Mouse (Mus musculus): ENCODE data around the gene Olfr1359.

DNA sequence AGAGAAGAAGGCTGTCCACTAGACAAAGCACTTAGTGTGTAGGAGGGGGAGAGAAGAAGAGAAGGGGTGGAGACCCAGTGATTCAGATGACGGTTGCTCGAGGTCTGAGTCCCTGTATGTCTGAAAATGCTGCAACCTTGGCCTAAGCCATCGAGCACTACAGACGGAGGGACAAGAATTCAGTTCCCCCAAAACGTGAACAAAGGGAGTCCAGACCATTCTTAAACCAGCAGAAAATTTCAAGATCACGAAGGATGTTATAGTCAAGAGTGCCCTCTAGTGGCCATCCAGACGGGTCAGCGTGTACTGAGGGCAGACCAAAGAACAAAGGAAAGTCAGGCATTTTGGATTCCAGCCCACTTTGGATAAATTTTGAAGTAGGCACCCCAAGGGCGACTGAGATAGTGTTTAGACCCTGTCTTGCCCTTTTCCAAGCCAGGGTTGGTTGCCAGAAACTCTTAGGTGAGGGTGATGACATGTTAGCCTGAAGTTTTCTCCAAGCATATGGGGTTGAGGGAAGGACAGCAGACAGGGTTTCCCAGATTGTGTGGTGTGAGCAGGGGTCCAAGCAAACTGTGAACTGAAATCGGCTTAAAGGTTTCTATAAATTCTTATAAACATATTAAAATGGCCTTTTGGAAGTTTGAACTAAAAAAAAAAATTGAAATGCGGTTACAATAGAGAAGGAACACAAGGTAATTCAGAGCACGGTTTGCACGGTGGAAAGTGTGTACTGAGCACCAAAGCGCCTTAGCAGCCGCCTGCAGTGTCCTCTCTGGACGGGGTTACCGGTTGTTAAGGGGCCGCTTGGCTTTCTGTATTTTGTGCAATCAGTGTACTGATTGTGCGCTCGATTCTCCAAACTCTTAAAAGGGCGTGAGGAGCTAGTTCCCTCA lies 36.3 kb downstream of the Olfr1359 start:
- TF ChIP-seq CTCF (IDR thresholded peaks at IDR 0.05; ENCODE audit: low read depth) (peak; percentile 95), EP300 (optimal IDR thresholded peaks at IDR 0.05) (no peak)
